In genomic region chr6:147055374-147055977, GRCm38 (mm10) we compare ENCODE assay signal across 24 mouse cellular contexts. TPM values are rescaled to one million over a fixed set of nuclear protein-coding genes. Genes with fewer than 3 reads are reported as not detected.
DNase-seq lines count a peak whose midpoint lies in the region; ATAC-seq and TF ChIP-seq lines count a peak whose summit lies in the region.
"Had no signal": no experiment of that assay in that cellular context is flagged by ENCODE, and none has a peak within 500 bp of the region (broad histone marks: within the 10 kb centered on the region; RNA-seq: fewer than 3 reads in every experiment).

No protein-coding gene starts in this region.

- H3K27ac ChIP-seq in heart, embryonic 12.5 days (ENCODE audit: poor library complexity, severe bottlenecking), result no peak overlapping the region
- H3K27ac ChIP-seq in kidney, embryonic 16.5 days (ENCODE audit: low read length), result no peak overlapping the region
- H3K27ac ChIP-seq in ES-Bruce4 (ENCODE audit: insufficient read depth, low read length), result 0 out of 2 replicates have a peak overlapping the region, but pooled peaks have one; percentile 19
- no peak overlapping the region for H3K27ac ChIP-seq in embryonic facial prominence, embryonic 14.5 days (replicated peaks; ENCODE audit: low read depth, low read length)
- H3K27ac ChIP-seq in hindbrain, embryonic 13.5 days, result no peak overlapping the region
- H3K27ac ChIP-seq: forebrain, embryonic 15.5 days; hindbrain, embryonic 10.5 days; macrophage had no signal

- no peaks in the 10 kb centered on the region for H3K27me3 ChIP-seq in heart, embryonic 12.5 days (replicated peaks)
- H3K27me3 ChIP-seq in kidney, embryonic 16.5 days (ENCODE audit: insufficient read depth, low read length), result no peaks in the 10 kb centered on the region
- H3K27me3 ChIP-seq in ES-Bruce4 (ENCODE audit: control insufficient read depth, insufficient read depth, low read length, poor library complexity, severe bottlenecking), result no peaks in the 10 kb centered on the region
- no peaks in the 10 kb centered on the region for H3K27me3 ChIP-seq in embryonic facial prominence, embryonic 14.5 days (replicated peaks; ENCODE audit: control insufficient read depth, insufficient read depth, low read length)
- no peaks in the 10 kb centered on the region for H3K27me3 ChIP-seq in hindbrain, embryonic 13.5 days
- H3K27me3 ChIP-seq: forebrain, embryonic 15.5 days had no signal

- peaks cover 66% of the 10 kb centered on the region for H3K36me3 ChIP-seq in heart, embryonic 12.5 days
- peaks cover 32% of the 10 kb centered on the region for H3K36me3 ChIP-seq in kidney, embryonic 16.5 days (ENCODE audit: insufficient read depth, low read length)
- peaks cover 13% of the 10 kb centered on the region for H3K36me3 ChIP-seq in ES-Bruce4 (ENCODE audit: control insufficient read depth, insufficient read depth, low read length, poor library complexity, severe bottlenecking)
- peaks cover 80% of the 10 kb centered on the region for H3K36me3 ChIP-seq in embryonic facial prominence, embryonic 14.5 days (ENCODE audit: control insufficient read depth, insufficient read depth, low read length)
- peaks cover 70% of the 10 kb centered on the region for H3K36me3 ChIP-seq in hindbrain, embryonic 13.5 days

- ATAC-seq in heart, embryonic 12.5 days (ENCODE audit: insufficient number of reproducible peaks, low FRiP score), result no peak; the same call in 1 of the 2 replicates
- peak; percentile 63; the same call in 1 of the 2 replicates for ATAC-seq in kidney, embryonic 16.5 days (ENCODE audit: low FRiP score, low TSS enrichment)
- 0 out of 2 replicates have a peak, but pooled peaks have one; percentile 53 for ATAC-seq in embryonic facial prominence, embryonic 14.5 days (ENCODE audit: low read depth)
- ATAC-seq in hindbrain, embryonic 13.5 days (ENCODE audit: low FRiP score), result no peak
- ATAC-seq: CD4-positive, CD25-positive, alpha-beta regulatory T cell, adult 4 months; forebrain, embryonic 15.5 days; hindbrain, embryonic 16.5 days; lung, postnatal 0 days had no signal

- peak; percentile 61 for DNase-seq in heart, adult 11 months
- DNase-seq in kidney, postnatal 36 days, result no peak
- no peak for DNase-seq in embryonic facial prominence, embryonic 14.5 days (ENCODE audit: low spot score)
- DNase-seq: adrenal gland, postnatal 25 days; cerebellum, adult 2 months; cerebellum, postnatal 14 days; heart, postnatal 14 days; kidney, adult 2 months; layer of hippocampus, adult 9-11 months; lung, adult 18-20 months; midbrain, embryonic 14.5 days; retina, postnatal 1 day; right cerebral cortex, postnatal 14 days had no signal

- WGBS in heart, embryonic 12.5 days, result 70% methylated on average over 10 of the region's 10 CpGs
- WGBS in kidney, embryonic 16.5 days, result 48% methylated on average over 10 of the region's 10 CpGs
- WGBS in embryonic facial prominence, embryonic 14.5 days, result 74% methylated on average over 10 of the region's 10 CpGs
- WGBS in hindbrain, embryonic 13.5 days, result 91% methylated on average over 10 of the region's 10 CpGs

- H3K9me3 ChIP-seq in heart, embryonic 12.5 days (replicated peaks), result no peaks in the 10 kb centered on the region
- no peaks in the 10 kb centered on the region for H3K9me3 ChIP-seq in kidney, embryonic 16.5 days (ENCODE audit: low read length)
- H3K9me3 ChIP-seq in ES-Bruce4 (replicated peaks; ENCODE audit: control insufficient read depth, insufficient read depth, low read length, poor library complexity, severe bottlenecking), result no peaks in the 10 kb centered on the region
- no peaks in the 10 kb centered on the region for H3K9me3 ChIP-seq in embryonic facial prominence, embryonic 14.5 days (ENCODE audit: control insufficient read depth, low read length)
- no peaks in the 10 kb centered on the region for H3K9me3 ChIP-seq in hindbrain, embryonic 13.5 days
- H3K9me3 ChIP-seq: forebrain, embryonic 15.5 days; hindbrain, embryonic 10.5 days had no signal

- no peak for TF ChIP-seq POLR2A in ES-Bruce4 (IDR thresholded peaks at IDR 0.05; ENCODE audit: insufficient read depth, low read length)

- no peak for TF ChIP-seq CTCF in ES-Bruce4 (IDR thresholded peaks at IDR 0.05; ENCODE audit: low read depth, low read length)

- H3K4me2 ChIP-seq in heart, embryonic 12.5 days, result no peak overlapping the region
- no peak overlapping the region for H3K4me2 ChIP-seq in kidney, embryonic 16.5 days (replicated peaks; ENCODE audit: low read depth, low read length)
- H3K4me2 ChIP-seq in embryonic facial prominence, embryonic 14.5 days (ENCODE audit: low read depth, low read length), result no peak overlapping the region
- no peak overlapping the region for H3K4me2 ChIP-seq in hindbrain, embryonic 13.5 days
- H3K4me2 ChIP-seq: forebrain, embryonic 15.5 days; heart, embryonic 11.5 days had no signal

- no peak overlapping the region for H3K4me3 ChIP-seq in heart, embryonic 12.5 days
- H3K4me3 ChIP-seq in kidney, embryonic 16.5 days (ENCODE audit: low read length), result no peak overlapping the region
- no peak overlapping the region for H3K4me3 ChIP-seq in ES-Bruce4 (ENCODE audit: low read depth, low read length)
- H3K4me3 ChIP-seq in embryonic facial prominence, embryonic 14.5 days (ENCODE audit: low read depth, low read length), result no peak overlapping the region
- no peak overlapping the region for H3K4me3 ChIP-seq in hindbrain, embryonic 13.5 days
- H3K4me3 ChIP-seq: forebrain, embryonic 15.5 days; hindbrain, embryonic 10.5 days had no signal

- TF ChIP-seq EP300 in ES-Bruce4 (IDR thresholded peaks at IDR 0.05; ENCODE audit: insufficient read depth, low read depth, low read length), result no peak

- peaks cover 15% of the 10 kb centered on the region for H3K4me1 ChIP-seq in heart, embryonic 12.5 days (replicated peaks)
- H3K4me1 ChIP-seq in kidney, embryonic 16.5 days (ENCODE audit: insufficient read depth, low read length), result no peaks in the 10 kb centered on the region
- H3K4me1 ChIP-seq in ES-Bruce4 (ENCODE audit: control insufficient read depth, insufficient read depth, low read length), result peaks cover 3% of the 10 kb centered on the region
- no peaks in the 10 kb centered on the region for H3K4me1 ChIP-seq in embryonic facial prominence, embryonic 14.5 days (ENCODE audit: control insufficient read depth, insufficient read depth, low read length)
- H3K4me1 ChIP-seq in hindbrain, embryonic 13.5 days (replicated peaks), result no peaks in the 10 kb centered on the region
- H3K4me1 ChIP-seq: hindbrain, embryonic 10.5 days had no signal

- H3K9ac ChIP-seq in heart, embryonic 12.5 days, result no peak overlapping the region
- H3K9ac ChIP-seq in kidney, embryonic 16.5 days (replicated peaks; ENCODE audit: low read length), result no peak overlapping the region
- H3K9ac ChIP-seq in ES-Bruce4 (ENCODE audit: low read depth, poor library complexity, severe bottlenecking), result no peak overlapping the region
- H3K9ac ChIP-seq in embryonic facial prominence, embryonic 14.5 days (ENCODE audit: low read depth, low read length), result no peak overlapping the region
- H3K9ac ChIP-seq in hindbrain, embryonic 13.5 days, result no peak overlapping the region
- H3K9ac ChIP-seq: forebrain, embryonic 15.5 days had no signal

RNA-seq across cellular contexts. Expression of gene Mrps35, which starts 12.9 kb away (rescaled TPM):
- 110 and 119 TPM in 2 replicates for polyA plus RNA-seq in heart, embryonic 12.5 days (2016; fragmentation: Nextera tagmentation; extraction: Ambion mirVana)
- polyA plus RNA-seq in kidney, embryonic 16.5 days (2015; fragmentation: Nextera tagmentation; extraction: Ambion mirVana), result 120 and 131 TPM in 2 replicates
- 87.6 and 102 TPM in 2 replicates for polyA plus RNA-seq in ES-Bruce4 (2011; ENCODE audit: insufficient read depth, insufficient read length, low read depth, missing spikeins)
- 89.3 and 99.8 TPM in 2 replicates for polyA plus RNA-seq in embryonic facial prominence, embryonic 14.5 days (2014; fragmentation: Nextera tagmentation; extraction: Ambion mirVana)
- 70.4 and 71.7 TPM in 2 replicates for polyA plus RNA-seq in hindbrain, embryonic 13.5 days (2015; fragmentation: Nextera tagmentation; extraction: Ambion mirVana)

RNA-seq across cellular contexts. Expression of gene Rep15, which starts 23.1 kb away (rescaled TPM):
- 0.83 and 1.1 TPM in 2 replicates for polyA plus RNA-seq in heart, embryonic 12.5 days (2016; fragmentation: Nextera tagmentation; extraction: Ambion mirVana)
- 0.85 and 1.1 TPM in 2 replicates for polyA plus RNA-seq in kidney, embryonic 16.5 days (2015; fragmentation: Nextera tagmentation; extraction: Ambion mirVana)
- polyA plus RNA-seq in ES-Bruce4 (2011; ENCODE audit: insufficient read depth, insufficient read length, low read depth, missing spikeins), result 0.53 and 0.72 TPM in 2 replicates
- 1.00 and 1.4 TPM in 2 replicates for polyA plus RNA-seq in embryonic facial prominence, embryonic 14.5 days (2014; fragmentation: Nextera tagmentation; extraction: Ambion mirVana)
- polyA plus RNA-seq in hindbrain, embryonic 13.5 days (2015; fragmentation: Nextera tagmentation; extraction: Ambion mirVana), result 0.48 and 0.94 TPM in 2 replicates

RNA-seq across cellular contexts. Expression of gene Mansc4, which starts 31.4 kb away (rescaled TPM):
- polyA plus RNA-seq in heart, embryonic 12.5 days (2016; fragmentation: Nextera tagmentation; extraction: Ambion mirVana), result 0.46 and 0.67 TPM in 2 replicates
- polyA plus RNA-seq in kidney, embryonic 16.5 days (2015; fragmentation: Nextera tagmentation; extraction: Ambion mirVana), result 5.3 and 5.9 TPM in 2 replicates
- polyA plus RNA-seq in ES-Bruce4 (2011; ENCODE audit: insufficient read depth, insufficient read length, low read depth, missing spikeins), result not detected in 2 replicates
- 0.48 and 1.5 TPM in 2 replicates for polyA plus RNA-seq in embryonic facial prominence, embryonic 14.5 days (2014; fragmentation: Nextera tagmentation; extraction: Ambion mirVana)
- 0.97 and 0.99 TPM in 2 replicates for polyA plus RNA-seq in hindbrain, embryonic 13.5 days (2015; fragmentation: Nextera tagmentation; extraction: Ambion mirVana)
- polyA plus RNA-seq: macrophage had no signal

RNA-seq across cellular contexts. Expression of gene Klhl42, which starts 35.7 kb away (rescaled TPM):
- 7.4 and 7.9 TPM in 2 replicates for polyA plus RNA-seq in heart, embryonic 12.5 days (2016; fragmentation: Nextera tagmentation; extraction: Ambion mirVana)
- polyA plus RNA-seq in kidney, embryonic 16.5 days (2015; fragmentation: Nextera tagmentation; extraction: Ambion mirVana), result 6.0 and 7.0 TPM in 2 replicates
- 18.9 and 22.7 TPM in 2 replicates for polyA plus RNA-seq in ES-Bruce4 (2011; ENCODE audit: insufficient read depth, insufficient read length, low read depth, missing spikeins)
- 12.5 and 13.3 TPM in 2 replicates for polyA plus RNA-seq in embryonic facial prominence, embryonic 14.5 days (2014; fragmentation: Nextera tagmentation; extraction: Ambion mirVana)
- 6.0 and 6.3 TPM in 2 replicates for polyA plus RNA-seq in hindbrain, embryonic 13.5 days (2015; fragmentation: Nextera tagmentation; extraction: Ambion mirVana)

Comparison
In these comparisons a context has a peak if more than half of its experiments do, and no peak if none do; other contexts are left out.
1. ATAC-seq: peak in kidney, embryonic 16.5 days (single experiment) and embryonic facial prominence, embryonic 14.5 days (single experiment); none in heart, embryonic 12.5 days (single experiment) and hindbrain, embryonic 13.5 days (single experiment).